Mouse (Mus musculus) liver, postnatal 0 days (tissue): ENCODE data around the gene St3gal5.

Experiments
- CTCF ChIP-seq: sonication (generic); IDR thresholded peaks from 2 replicates; pipeline ENCODE4 v1.5.1; 2016; ENCODE audit warnings: antibody characterized with exemption, low read depth
- EP300 ChIP-seq: IDR thresholded peaks from 2 replicates; pipeline ENCODE4 v1.6.1; 2016; ENCODE audit warnings: antibody characterized with exemption, low read depth, mild to moderate bottlenecking

- TF ChIP-seq CTCF (peak; percentile 47), EP300 (0 out of 2 replicates have a peak, but pooled peaks have one; percentile 35)
Measured at GRCm38 (mm10) chr6:72158966-72159764, 61.8 kb downstream of the St3gal5 start.
